Mouse (Mus musculus): ENCODE data around the gene Rgs6. TPM values are rescaled to one million over a fixed set of nuclear protein-coding genes. Genes with fewer than 3 reads are reported as not detected.

Rgs6 gene
- polyA plus RNA-seq, 1 experiment from 2014 or later: 0.20 TPM

DNA sequence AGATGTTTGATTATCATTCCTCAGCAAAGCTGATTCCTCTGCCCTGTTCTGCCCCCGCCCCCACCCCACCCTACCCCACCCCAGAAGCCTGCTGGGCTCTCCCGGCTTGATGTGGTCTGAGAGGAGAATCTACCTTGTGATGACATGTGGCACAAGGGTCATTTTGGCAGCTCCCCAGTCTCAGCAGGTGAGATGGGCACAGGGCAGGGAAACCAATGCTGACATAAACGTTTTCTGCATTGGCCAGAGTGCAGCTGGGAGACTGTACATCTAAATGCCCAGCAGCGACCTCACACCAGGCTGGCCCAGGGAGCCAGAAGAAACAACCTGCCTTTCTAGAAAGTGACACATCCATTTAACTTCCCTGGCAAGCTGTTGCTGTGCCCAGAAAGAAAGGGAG is 572.6 kb downstream of the Rgs6 start:
- H3K4me1 ChIP-seq (ENCODE audit: control insufficient read depth, low read depth, low read length): peaks cover 2% of the 10 kb centered on the region
- no peak overlapping the region for H3K4me2 ChIP-seq (ENCODE audit: low read depth, low read length)
- H3K27ac ChIP-seq (ENCODE audit: low read length): no peak overlapping the region
- no peaks in the 10 kb centered on the region for H3K36me3 ChIP-seq (ENCODE audit: control insufficient read depth, insufficient read depth)
- 50% methylated on average over 4 of the region's 4 CpGs for WGBS (ENCODE audit: insufficient replicate concordance)
- no peak for ATAC-seq (ENCODE audit: low read depth)
- H3K4me3 ChIP-seq (ENCODE audit: low read depth, low read length): no peak overlapping the region
- H3K9me3 ChIP-seq (replicated peaks; ENCODE audit: control insufficient read depth, low read length): no peaks in the 10 kb centered on the region
- H3K9ac ChIP-seq (ENCODE audit: low read depth, low read length): no peak overlapping the region
- H3K27me3 ChIP-seq (ENCODE audit: control insufficient read depth, insufficient read depth, low read depth, low read length): no peaks in the 10 kb centered on the region

DNA sequence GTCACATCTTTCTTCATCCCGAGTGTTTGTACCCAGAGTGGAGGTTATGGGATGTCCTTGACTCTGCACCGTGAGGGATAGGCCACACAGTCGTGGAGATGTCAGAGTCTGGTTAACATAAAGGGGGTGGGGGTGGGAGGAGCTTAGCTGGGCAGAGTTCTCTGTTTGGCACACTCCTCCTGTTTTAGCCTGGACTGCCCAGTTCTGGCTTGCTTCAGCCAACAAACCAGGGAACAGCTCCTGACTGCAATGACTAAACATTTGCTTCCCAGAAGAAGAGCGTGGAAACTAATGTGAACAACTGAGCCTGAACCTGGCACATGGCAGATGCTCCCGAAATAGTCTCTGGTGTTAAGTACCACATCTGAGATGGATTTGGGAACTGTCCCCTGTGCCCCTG is 575.6 kb downstream of the Rgs6 start:
- no peak overlapping the region for H3K4me2 ChIP-seq (ENCODE audit: low read depth, low read length)
- WGBS (ENCODE audit: insufficient replicate concordance): 38% methylated on average over 5 of the region's 5 CpGs
- H3K36me3 ChIP-seq (ENCODE audit: control insufficient read depth, insufficient read depth): no peaks in the 10 kb centered on the region
- H3K4me1 ChIP-seq (ENCODE audit: control insufficient read depth, low read depth, low read length): peaks cover 2% of the 10 kb centered on the region
- ATAC-seq (ENCODE audit: low read depth): peak; percentile 62
- 0 out of 2 replicates have a peak overlapping the region, but pooled peaks have one; percentile 29 for H3K27ac ChIP-seq (ENCODE audit: low read length)
- no peaks in the 10 kb centered on the region for H3K27me3 ChIP-seq (ENCODE audit: control insufficient read depth, insufficient read depth, low read depth, low read length)
- H3K9me3 ChIP-seq (replicated peaks; ENCODE audit: control insufficient read depth, low read length): no peaks in the 10 kb centered on the region
- no peak overlapping the region for H3K4me3 ChIP-seq (ENCODE audit: low read depth, low read length)
- no peak overlapping the region for H3K9ac ChIP-seq (ENCODE audit: low read depth, low read length)

DNA sequence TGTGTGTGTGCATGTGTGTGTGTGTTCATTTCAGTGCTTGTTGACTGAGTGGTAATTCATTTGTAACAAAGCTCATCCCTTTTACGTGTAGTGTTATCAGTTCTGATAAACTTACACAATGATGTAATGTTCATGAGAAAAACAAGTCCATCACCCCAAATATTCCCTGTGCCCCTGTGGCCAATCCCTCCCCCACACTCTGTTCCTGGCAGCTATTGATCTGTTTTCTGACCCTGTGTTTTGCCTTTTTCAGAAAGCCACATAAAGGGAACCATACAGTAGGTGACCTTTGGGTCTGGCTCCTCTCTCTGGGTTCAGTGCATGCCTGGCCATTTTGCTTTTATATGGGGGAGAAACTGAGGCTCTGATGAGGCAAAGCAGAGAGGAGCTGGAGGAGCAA is 577.0 kb downstream of the Rgs6 start:
- H3K4me3 ChIP-seq (ENCODE audit: low read depth, low read length): no peak overlapping the region
- H3K9me3 ChIP-seq (replicated peaks; ENCODE audit: control insufficient read depth, low read length): no peaks in the 10 kb centered on the region
- WGBS (ENCODE audit: insufficient replicate concordance): 37% methylated on average over 1 of the region's 1 CpGs
- H3K9ac ChIP-seq (ENCODE audit: low read depth, low read length): no peak overlapping the region
- H3K4me1 ChIP-seq (ENCODE audit: control insufficient read depth, low read depth, low read length): peaks cover 2% of the 10 kb centered on the region
- no peaks in the 10 kb centered on the region for H3K36me3 ChIP-seq (ENCODE audit: control insufficient read depth, insufficient read depth)
- H3K27ac ChIP-seq (ENCODE audit: low read length): no peak overlapping the region
- peak; percentile 71 for ATAC-seq (ENCODE audit: low read depth)
- H3K27me3 ChIP-seq (ENCODE audit: control insufficient read depth, insufficient read depth, low read depth, low read length): no peaks in the 10 kb centered on the region
- H3K4me2 ChIP-seq (ENCODE audit: low read depth, low read length): no peak overlapping the region

DNA sequence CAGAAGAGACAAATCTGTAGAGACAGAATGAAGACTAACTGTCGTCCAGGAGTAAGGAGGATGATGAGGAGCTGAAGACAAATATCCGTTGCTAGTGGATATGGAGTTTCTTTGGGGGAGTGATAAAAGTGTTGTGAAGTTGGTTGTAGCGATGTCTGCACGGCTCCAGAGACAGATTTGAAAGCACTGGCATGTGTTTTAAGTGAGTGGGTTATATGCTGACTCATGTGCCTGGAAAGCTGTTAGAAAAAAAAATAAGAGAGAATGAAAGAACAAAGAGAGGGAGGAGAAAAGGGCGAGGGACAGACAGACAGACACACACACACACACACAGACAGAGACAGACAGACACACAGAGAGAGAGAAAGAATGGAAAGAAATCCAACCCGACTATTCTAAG is 580.2 kb downstream of the Rgs6 start:
- Histone ChIP-seq H3K9me3 (replicated peaks; ENCODE audit: control insufficient read depth, low read length) (no peaks in the 10 kb centered on the region), H3K27ac (ENCODE audit: low read length) (no peak overlapping the region), H3K4me3 (ENCODE audit: low read depth, low read length) (no peak overlapping the region), H3K4me2 (ENCODE audit: low read depth, low read length) (no peak overlapping the region), H3K9ac (ENCODE audit: low read depth, low read length) (no peak overlapping the region), H3K27me3 (ENCODE audit: control insufficient read depth, insufficient read depth, low read depth, low read length) (no peaks in the 10 kb centered on the region), H3K36me3 (ENCODE audit: control insufficient read depth, insufficient read depth) (no peaks in the 10 kb centered on the region), H3K4me1 (ENCODE audit: control insufficient read depth, low read depth, low read length) (peaks cover 2% of the 10 kb centered on the region)
- ATAC-seq (ENCODE audit: low read depth): no peak
- 56% methylated on average over 6 of the region's 6 CpGs for WGBS (ENCODE audit: insufficient replicate concordance)

DNA sequence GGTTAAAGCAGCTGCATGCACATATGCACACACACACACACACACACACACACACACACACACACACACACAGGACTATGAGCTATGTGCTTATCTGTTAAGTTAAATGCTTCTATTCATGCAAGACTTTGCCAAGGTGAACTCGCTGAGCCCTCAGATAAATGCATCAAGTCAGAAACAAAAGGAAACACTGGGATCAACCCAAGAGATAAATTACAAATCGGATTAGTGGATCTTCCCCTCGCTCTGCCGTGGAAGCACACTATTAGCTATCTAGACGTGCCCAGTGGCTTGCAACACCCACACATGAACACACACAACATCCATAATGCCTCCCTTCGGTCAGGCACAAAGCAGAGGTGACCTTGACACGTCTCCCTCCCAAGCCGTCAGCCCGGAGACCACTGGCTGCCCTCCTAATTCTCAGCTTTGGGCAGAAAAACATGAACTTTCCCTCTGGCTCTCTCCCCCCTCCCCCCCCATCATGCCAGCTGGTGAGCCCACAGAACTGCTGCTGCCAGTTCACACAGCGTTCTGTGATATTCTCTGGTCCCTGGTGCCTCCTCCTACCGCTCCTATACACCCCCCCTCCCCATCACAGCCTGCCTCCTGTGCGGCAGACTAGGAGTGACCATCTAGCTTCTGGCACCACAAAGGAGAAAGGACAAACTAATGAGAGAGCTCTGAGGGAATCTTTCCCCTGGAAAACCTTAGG is 581.6 kb downstream of the Rgs6 start:
- no peak for ATAC-seq (ENCODE audit: low read depth)
- no peak overlapping the region for H3K27ac ChIP-seq (ENCODE audit: low read length)
- no peak overlapping the region for H3K9ac ChIP-seq (ENCODE audit: low read depth, low read length)
- WGBS (ENCODE audit: insufficient replicate concordance): 35% methylated on average over 12 of the region's 12 CpGs
- no peaks in the 10 kb centered on the region for H3K27me3 ChIP-seq (ENCODE audit: control insufficient read depth, insufficient read depth, low read depth, low read length)
- H3K4me2 ChIP-seq (ENCODE audit: low read depth, low read length): no peak overlapping the region
- no peaks in the 10 kb centered on the region for H3K36me3 ChIP-seq (ENCODE audit: control insufficient read depth, insufficient read depth)
- no peak overlapping the region for H3K4me3 ChIP-seq (ENCODE audit: low read depth, low read length)
- no peaks in the 10 kb centered on the region for H3K9me3 ChIP-seq (replicated peaks; ENCODE audit: control insufficient read depth, low read length)
- peaks cover 2% of the 10 kb centered on the region for H3K4me1 ChIP-seq (ENCODE audit: control insufficient read depth, low read depth, low read length)

DNA sequence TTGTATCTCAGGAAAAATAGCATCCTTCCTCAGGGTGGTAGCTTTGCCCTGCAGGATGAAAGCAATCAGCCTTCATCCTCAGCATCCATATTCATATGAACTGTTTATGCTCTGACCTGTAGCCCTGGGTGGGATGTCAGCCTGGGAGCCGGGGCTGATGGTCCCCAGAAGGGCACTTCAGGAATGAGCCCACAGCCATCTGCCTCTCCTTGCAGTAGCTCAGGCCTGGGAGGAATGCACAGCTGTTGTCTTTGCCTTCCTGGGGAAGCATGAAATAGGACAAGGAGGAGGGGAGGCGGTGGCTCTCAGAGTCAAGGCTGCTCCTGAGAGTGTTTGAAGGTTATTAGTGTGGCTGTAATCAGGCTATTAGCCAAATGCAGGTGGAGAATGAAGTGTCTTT is 590.7 kb downstream of the Rgs6 start:
- Histone ChIP-seq H3K27ac (ENCODE audit: low read length) (no peak overlapping the region), H3K4me2 (ENCODE audit: low read depth, low read length) (no peak overlapping the region), H3K9ac (ENCODE audit: low read depth, low read length) (no peak overlapping the region), H3K27me3 (ENCODE audit: control insufficient read depth, insufficient read depth, low read depth, low read length) (no peaks in the 10 kb centered on the region), H3K4me1 (ENCODE audit: control insufficient read depth, low read depth, low read length) (no peaks in the 10 kb centered on the region), H3K9me3 (replicated peaks; ENCODE audit: control insufficient read depth, low read length) (no peaks in the 10 kb centered on the region), H3K4me3 (ENCODE audit: low read depth, low read length) (no peak overlapping the region), H3K36me3 (ENCODE audit: control insufficient read depth, insufficient read depth) (no peaks in the 10 kb centered on the region)
- 55% methylated on average over 2 of the region's 2 CpGs for WGBS (ENCODE audit: insufficient replicate concordance)
- no peak for ATAC-seq (ENCODE audit: low read depth)

DNA sequence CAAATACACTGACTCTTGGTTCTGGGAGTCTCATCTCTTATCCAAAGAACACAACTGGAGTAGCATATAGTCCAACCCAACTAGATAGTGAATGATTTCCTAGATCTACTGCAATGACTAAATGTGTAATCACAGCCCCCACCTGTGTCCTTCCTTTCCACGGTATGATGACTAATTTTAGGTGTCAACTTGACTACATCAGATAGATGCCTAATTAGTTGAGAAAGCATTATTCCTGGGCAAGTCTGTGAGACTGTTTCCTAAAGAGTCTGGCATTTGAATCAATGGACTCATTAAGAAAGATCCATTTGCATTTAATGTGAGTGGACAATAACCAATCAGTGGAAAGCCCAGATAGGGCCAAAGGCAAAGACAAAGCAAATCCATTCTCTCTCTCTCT is 591.8 kb downstream of the Rgs6 start:
- no peaks in the 10 kb centered on the region for H3K4me1 ChIP-seq (ENCODE audit: control insufficient read depth, low read depth, low read length)

DNA sequence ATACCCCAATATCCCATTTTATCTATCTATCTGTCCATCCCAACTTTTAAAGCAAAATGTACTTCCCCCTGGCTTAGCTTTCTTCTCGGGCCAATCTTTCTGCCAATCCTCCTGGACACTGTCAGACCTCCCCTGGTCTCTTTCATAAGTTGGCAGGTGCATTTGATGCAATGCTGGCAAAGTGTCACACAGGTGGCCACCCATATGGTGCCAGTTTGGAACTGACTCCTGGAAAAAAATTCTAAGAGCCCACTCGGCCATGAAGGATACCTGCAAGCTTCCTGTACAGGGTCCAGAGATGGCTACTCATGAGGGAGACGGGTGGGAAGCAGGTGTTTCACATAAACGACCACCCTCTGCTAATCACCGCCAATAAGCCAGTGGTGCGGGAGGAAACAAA is 592.5 kb downstream of the Rgs6 start:
- Histone ChIP-seq H3K4me1 (ENCODE audit: control insufficient read depth, low read depth, low read length) (no peaks in the 10 kb centered on the region), H3K4me3 (ENCODE audit: low read depth, low read length) (no peak overlapping the region), H3K4me2 (ENCODE audit: low read depth, low read length) (no peak overlapping the region), H3K27me3 (ENCODE audit: control insufficient read depth, insufficient read depth, low read depth, low read length) (no peaks in the 10 kb centered on the region), H3K36me3 (ENCODE audit: control insufficient read depth, insufficient read depth) (no peaks in the 10 kb centered on the region), H3K9me3 (replicated peaks; ENCODE audit: control insufficient read depth, low read length) (no peaks in the 10 kb centered on the region), H3K9ac (ENCODE audit: low read depth, low read length) (no peak overlapping the region), H3K27ac (ENCODE audit: low read length) (no peak overlapping the region)
- WGBS (ENCODE audit: insufficient replicate concordance): 59% methylated on average over 6 of the region's 6 CpGs
- no peak for ATAC-seq (ENCODE audit: low read depth)

More for the DNA sequence above, 591.8 kb downstream of the Rgs6 start:
- H3K9ac ChIP-seq (ENCODE audit: low read depth, low read length): no peak overlapping the region
- H3K9me3 ChIP-seq (replicated peaks; ENCODE audit: control insufficient read depth, low read length): no peaks in the 10 kb centered on the region
- 44% methylated on average over 1 of the region's 1 CpGs for WGBS (ENCODE audit: insufficient replicate concordance)
- no peak overlapping the region for H3K27ac ChIP-seq (ENCODE audit: low read length)
- H3K36me3 ChIP-seq (ENCODE audit: control insufficient read depth, insufficient read depth): no peaks in the 10 kb centered on the region
- no peaks in the 10 kb centered on the region for H3K27me3 ChIP-seq (ENCODE audit: control insufficient read depth, insufficient read depth, low read depth, low read length)
- no peak overlapping the region for H3K4me3 ChIP-seq (ENCODE audit: low read depth, low read length)
- ATAC-seq (ENCODE audit: low read depth): no peak
- no peak overlapping the region for H3K4me2 ChIP-seq (ENCODE audit: low read depth, low read length)

DNA sequence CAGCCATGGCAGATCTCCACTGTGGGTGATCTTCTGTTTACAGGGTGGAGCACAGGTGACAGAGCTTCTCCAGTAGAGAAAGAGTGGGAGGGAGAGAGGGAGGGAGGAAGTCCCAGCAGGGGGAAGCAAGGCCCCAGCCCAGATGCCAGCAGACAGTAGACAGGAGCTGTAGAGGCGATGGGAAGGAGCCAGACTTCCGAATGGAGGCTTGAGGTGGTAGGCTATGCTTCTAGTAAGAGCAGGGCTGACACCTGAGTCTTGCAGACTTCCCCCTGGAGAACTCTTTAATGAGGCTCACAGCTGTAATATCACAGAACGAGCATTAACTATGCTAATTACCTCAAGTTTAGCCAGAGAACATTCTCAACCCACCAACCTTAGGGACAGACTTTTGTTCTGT is 613.6 kb downstream of the Rgs6 start:
- ATAC-seq (ENCODE audit: low read depth): no peak
- Histone ChIP-seq H3K4me1 (ENCODE audit: control insufficient read depth, low read depth, low read length) (no peaks in the 10 kb centered on the region), H3K27me3 (ENCODE audit: control insufficient read depth, insufficient read depth, low read depth, low read length) (no peaks in the 10 kb centered on the region), H3K9me3 (replicated peaks; ENCODE audit: control insufficient read depth, low read length) (no peaks in the 10 kb centered on the region), H3K36me3 (ENCODE audit: control insufficient read depth, insufficient read depth) (no peaks in the 10 kb centered on the region), H3K4me3 (ENCODE audit: low read depth, low read length) (no peak overlapping the region), H3K9ac (ENCODE audit: low read depth, low read length) (no peak overlapping the region), H3K4me2 (ENCODE audit: low read depth, low read length) (no peak overlapping the region), H3K27ac (ENCODE audit: low read length) (no peak overlapping the region)
- 28% methylated on average over 3 of the region's 3 CpGs for WGBS (ENCODE audit: insufficient replicate concordance)
